Mouse (Mus musculus) midbrain, embryonic 13.5 days (tissue): ENCODE results near the gene Arntl. TPM values are rescaled to one million over a fixed set of nuclear protein-coding genes. Genes with fewer than 3 reads are reported as not detected.

ENCODE experiments used
- ATAC-seq: fragments of 200-750 bp; cut with Nextera tagmentation; 2 replicates; pipeline ENCODE4 v1.8.0; 2017; ENCODE audit warnings: mild to moderate bottlenecking, moderate TSS enrichment, moderate library complexity
- H3K27ac ChIP-seq: fragments of 300-500 bp; sonication (generic); 2 replicates; pipeline ENCODE4 v1.5.1; 2015; ENCODE audit warnings: inconsistent platforms, mild to moderate bottlenecking, moderate library complexity
- H3K27me3 ChIP-seq: fragments of 300-500 bp; sonication (generic); 2 replicates; pipeline ENCODE4 v1.6.1; 2015; ENCODE audit warnings: mild to moderate bottlenecking, inconsistent platforms
- H3K36me3 ChIP-seq: fragments of 300-500 bp; sonication (generic); 2 replicates; pipeline ENCODE4 v1.6.1; 2015; ENCODE audit warnings: mild to moderate bottlenecking, inconsistent platforms
- H3K4me1 ChIP-seq: fragments of 300-500 bp; sonication (generic); replicated peaks from 2 replicates; pipeline ENCODE4 v1.6.1; 2015; ENCODE audit warnings: inconsistent platforms
- H3K4me2 ChIP-seq: fragments of 300-500 bp; sonication (generic); replicated peaks from 2 replicates; pipeline ENCODE4 v1.6.1; 2015; ENCODE audit warnings: moderate library complexity, mild to moderate bottlenecking, inconsistent platforms
- H3K4me3 ChIP-seq: fragments of 300-500 bp; sonication (generic); replicated peaks from 2 replicates; pipeline ENCODE4 v1.5.1; 2015; ENCODE audit warnings: mild to moderate bottlenecking, inconsistent platforms
- H3K9ac ChIP-seq: fragments of 300-500 bp; sonication (generic); replicated peaks from 2 replicates; pipeline ENCODE4 v1.6.1; 2015; ENCODE audit warnings: mild to moderate bottlenecking, inconsistent platforms
- H3K9me3 ChIP-seq: fragments of 300-500 bp; sonication (generic); 2 replicates; pipeline ENCODE4 v1.6.1; 2016; ENCODE audit warnings: mild to moderate bottlenecking, inconsistent platforms
- WGBS: fragments of 180-500 bp; shearing (Covaris S2); methylation state at CpG from one replicate; pipeline ENCODE4 v1.1.7; 2015; 5-methylcytosine and 5-hydroxymethylcytosine counted together
- polyA plus RNA-seq: library from polyadenylated mRNA; unstranded; fragments of >200 nt; fragmentation: Nextera tagmentation; extraction: Ambion mirVana; gene quantifications from 2 replicates; pipeline ENCODE4 v1.2.1, GENCODE M21; 2015

The Arntl gene
- polyA plus RNA-seq, 1 experiment from 2014 or later, result 9.4 TPM

DNA sequence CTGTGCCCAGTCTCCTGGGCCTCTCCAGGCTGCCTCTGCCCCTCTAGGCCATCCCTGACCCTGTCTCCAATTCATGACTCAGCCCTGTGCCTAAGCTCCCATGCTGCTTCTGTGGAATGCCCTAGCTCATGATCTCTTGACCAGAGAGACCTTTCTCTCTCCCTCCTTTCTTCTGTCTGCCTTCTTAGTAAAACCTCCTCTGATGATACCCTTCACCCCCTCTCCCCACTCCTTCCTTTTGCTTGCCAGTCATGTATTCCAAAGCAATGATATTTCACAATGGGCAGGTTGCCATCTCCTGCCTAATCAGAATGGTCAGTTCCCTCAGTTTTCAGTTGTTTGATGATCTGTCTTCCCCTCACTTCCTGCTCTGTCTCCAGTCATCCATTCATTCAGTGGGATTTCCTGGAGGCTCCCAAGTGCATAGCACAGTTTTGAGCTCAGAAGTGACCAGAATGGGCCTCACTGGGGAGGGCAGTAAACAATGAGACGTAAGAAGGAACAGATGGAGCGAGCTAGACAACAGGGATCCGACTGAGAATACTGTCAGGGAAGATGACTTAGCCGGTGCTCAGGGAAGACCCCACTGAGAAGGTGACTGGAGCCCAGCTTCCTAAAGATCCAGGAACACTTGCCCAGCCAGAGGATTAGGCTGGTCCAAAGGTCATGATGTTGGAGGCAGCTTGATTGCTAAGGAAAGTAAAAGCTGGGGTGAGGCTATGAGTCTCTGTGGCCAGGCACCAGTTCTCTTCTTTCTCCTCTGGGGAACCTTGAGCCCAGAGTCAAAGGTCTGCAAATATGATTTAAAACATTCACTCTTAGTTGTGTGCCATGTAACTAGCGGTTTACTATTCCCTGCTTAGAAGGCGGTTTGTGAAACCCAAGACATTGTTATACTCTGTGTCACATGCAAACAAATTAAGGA lies 7.2 kb downstream of the Arntl start:
- Histone ChIP-seq H3K4me2 (no peak overlapping the region), H3K27ac (no peak overlapping the region), H3K27me3 (peaks cover 24% of the 10 kb centered on the region), H3K4me3 (no peak overlapping the region), H3K9me3 (no peaks in the 10 kb centered on the region), H3K4me1 (peaks cover 13% of the 10 kb centered on the region; the same call in 1 of the 2 replicates), H3K36me3 (no peaks in the 10 kb centered on the region), H3K9ac (no peak overlapping the region)
- WGBS, result 46% methylated on average over 6 of the region's 6 CpGs
- no peak for ATAC-seq

DNA sequence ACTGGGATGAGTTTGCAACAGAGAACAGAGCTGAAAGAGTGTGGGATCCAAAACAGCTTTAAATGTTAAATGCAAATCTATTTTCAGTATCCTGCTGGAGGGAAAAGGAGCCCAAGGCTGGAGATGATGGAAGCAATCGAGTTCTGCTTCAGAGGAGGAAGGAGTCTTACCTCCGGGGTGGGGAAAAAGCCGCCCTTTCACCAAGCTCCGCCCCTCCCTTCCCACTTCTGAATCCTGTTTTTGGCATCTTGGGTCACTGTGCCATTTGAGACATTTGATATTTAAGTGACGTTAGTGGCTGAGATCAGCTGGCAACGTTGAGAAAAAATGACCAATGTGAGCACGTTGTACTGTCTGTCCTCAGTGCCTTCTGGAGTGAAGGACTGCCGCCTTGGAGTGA lies 8.9 kb downstream of the Arntl start:
- no peak for ATAC-seq
- 69% methylated on average over 8 of the region's 8 CpGs for WGBS
- no peaks in the 10 kb centered on the region for H3K36me3 ChIP-seq

DNA sequence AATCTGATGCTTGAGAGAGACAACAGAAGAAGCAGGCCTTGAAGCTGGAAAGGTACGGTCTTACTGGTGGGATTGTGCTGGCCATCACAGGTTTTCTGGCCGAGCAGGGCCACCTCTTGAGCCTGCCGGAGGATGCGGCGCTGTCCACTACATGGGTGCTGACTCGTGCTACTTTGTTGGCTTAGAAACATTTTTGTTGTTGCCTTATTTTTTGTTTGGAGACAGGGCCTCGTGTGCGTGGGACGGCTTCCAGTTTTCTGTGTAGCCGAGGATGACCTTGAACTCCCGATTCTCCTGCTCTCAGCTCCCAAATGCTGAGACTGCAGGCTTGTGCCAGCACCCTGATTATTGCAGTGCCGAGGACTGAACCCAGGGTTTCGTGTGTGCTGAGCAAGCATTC lies 12.2 kb downstream of the Arntl start:
- Histone ChIP-seq H3K4me2 (no peak overlapping the region), H3K36me3 (no peaks in the 10 kb centered on the region), H3K27me3 (no peaks in the 10 kb centered on the region), H3K9me3 (no peaks in the 10 kb centered on the region), H3K9ac (no peak overlapping the region), H3K27ac (no peak overlapping the region), H3K4me3 (no peak overlapping the region), H3K4me1 (peaks cover 8% of the 10 kb centered on the region; the same call in 1 of the 2 replicates)
- WGBS, result 77% methylated on average over 13 of the region's 13 CpGs
- no peak for ATAC-seq

More for the DNA sequence above, 8.9 kb downstream of the Arntl start:
- Histone ChIP-seq H3K27me3 (peaks cover 8% of the 10 kb centered on the region), H3K9ac (no peak overlapping the region), H3K9me3 (no peaks in the 10 kb centered on the region), H3K4me2 (no peak overlapping the region), H3K4me3 (no peak overlapping the region), H3K4me1 (peaks cover 10% of the 10 kb centered on the region; the same call in 1 of the 2 replicates), H3K27ac (no peak overlapping the region)

DNA sequence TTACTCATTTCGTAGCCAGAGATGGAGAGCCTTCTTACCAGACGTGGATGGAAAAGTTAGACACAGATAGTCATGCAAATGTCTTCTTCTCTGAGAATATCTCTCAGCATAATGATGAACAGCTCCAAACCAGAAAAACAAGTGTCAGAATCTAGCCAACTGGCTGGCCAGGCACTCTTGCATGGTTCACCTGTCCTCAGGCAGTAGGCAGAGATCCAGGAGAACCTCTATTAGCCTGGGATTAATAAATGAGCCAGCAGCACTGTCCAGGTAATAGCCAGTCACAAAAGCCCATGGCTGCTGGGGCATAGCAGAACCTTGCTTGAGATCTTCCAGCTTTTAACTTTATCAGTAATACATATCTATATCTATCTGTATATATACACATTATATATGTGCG lies 12.6 kb downstream of the Arntl start:
- H3K36me3 ChIP-seq, result no peaks in the 10 kb centered on the region
- H3K27me3 ChIP-seq, result no peaks in the 10 kb centered on the region
- ATAC-seq, result no peak
- 85% methylated on average over 3 of the region's 3 CpGs for WGBS
- H3K9me3 ChIP-seq, result no peaks in the 10 kb centered on the region
- no peak overlapping the region for H3K4me3 ChIP-seq
- no peak overlapping the region for H3K4me2 ChIP-seq
- no peak overlapping the region for H3K9ac ChIP-seq
- peaks cover 4% of the 10 kb centered on the region; the same call in 1 of the 2 replicates for H3K4me1 ChIP-seq
- no peak overlapping the region for H3K27ac ChIP-seq

DNA sequence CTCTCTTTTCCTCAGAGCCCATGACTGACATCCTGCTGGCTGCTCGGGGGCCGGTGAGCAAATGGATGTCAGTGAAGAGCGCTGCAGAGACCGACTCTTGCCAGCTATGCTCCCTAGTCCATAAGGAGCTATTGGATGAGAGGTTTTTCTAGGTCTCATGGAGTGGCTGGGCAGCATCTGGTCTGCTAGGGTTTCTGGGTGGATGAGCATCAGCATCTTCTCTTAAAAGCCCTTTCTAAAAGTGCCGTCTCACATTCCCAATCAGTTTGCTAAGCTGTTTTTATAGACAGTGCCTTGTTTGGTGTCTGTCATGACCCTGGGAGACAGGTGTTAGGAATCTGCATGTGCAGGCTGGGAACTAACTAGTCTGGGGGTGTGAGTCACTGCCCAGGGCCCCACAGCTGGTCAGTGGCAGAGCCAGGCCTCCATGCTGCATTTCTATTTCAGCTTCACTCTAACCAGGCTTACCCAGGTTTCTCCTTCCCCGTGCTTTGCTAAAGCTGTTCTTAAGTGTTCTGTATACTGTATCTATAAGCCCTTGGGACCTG lies 13.5 kb downstream of the Arntl start:
- no peak for ATAC-seq
- 66% methylated on average over 6 of the region's 6 CpGs for WGBS
- Histone ChIP-seq H3K27ac (no peak overlapping the region), H3K4me3 (no peak overlapping the region), H3K9me3 (no peaks in the 10 kb centered on the region), H3K4me2 (no peak overlapping the region), H3K36me3 (no peaks in the 10 kb centered on the region), H3K27me3 (no peaks in the 10 kb centered on the region), H3K9ac (0 out of 2 replicates have a peak overlapping the region, but pooled peaks have one; percentile 14), H3K4me1 (no peaks in the 10 kb centered on the region; the same call in 1 of the 2 replicates)

DNA sequence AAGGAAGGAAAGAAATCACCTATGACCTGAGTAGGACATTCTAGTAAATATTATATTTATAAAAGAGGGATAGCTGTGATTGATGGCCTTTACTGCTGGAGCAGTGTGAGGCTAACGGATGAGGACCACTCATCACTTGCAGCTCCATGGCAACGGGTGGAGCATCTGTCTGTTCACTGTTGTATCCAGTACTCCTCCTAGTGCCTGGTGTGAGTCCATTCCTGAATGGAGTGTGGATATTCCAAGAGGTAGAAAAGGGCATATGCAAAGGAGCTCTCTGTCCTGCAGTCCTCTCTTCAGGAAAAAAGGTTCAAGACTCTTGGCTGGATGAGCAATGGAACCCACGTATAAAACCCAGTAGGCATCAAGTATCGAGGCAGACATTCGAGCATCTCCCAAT lies 15.6 kb downstream of the Arntl start:
- H3K9me3 ChIP-seq, result no peaks in the 10 kb centered on the region
- no peak for ATAC-seq
- no peaks in the 10 kb centered on the region for H3K36me3 ChIP-seq
- H3K4me1 ChIP-seq, result no peaks in the 10 kb centered on the region; the same call in 1 of the 2 replicates
- no peak overlapping the region for H3K4me2 ChIP-seq
- WGBS, result 74% methylated on average over 5 of the region's 5 CpGs
- H3K27ac ChIP-seq, result no peak overlapping the region
- no peaks in the 10 kb centered on the region for H3K27me3 ChIP-seq
- H3K4me3 ChIP-seq, result no peak overlapping the region
- H3K9ac ChIP-seq, result no peak overlapping the region

DNA sequence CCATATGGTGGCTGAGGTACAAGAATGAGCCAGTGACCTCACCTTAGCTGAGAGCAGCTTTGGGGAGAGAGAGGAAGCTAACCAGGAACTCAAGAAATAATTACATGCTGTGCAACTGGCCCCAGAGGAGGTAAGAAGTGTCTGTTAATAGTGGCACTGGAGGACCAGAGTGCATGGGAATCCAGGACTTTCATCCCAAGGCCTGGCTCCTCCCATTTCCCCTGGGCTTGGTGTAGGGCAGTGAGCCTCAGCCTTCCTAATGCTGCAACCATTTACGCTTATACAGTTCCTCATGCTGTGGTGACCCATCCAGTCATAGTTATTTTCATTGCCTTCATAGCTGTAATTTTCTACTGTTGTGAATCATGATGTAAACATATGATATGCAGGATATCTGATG lies 17.4 kb downstream of the Arntl start:
- Histone ChIP-seq H3K4me3 (no peak overlapping the region), H3K27ac (no peak overlapping the region), H3K27me3 (no peaks in the 10 kb centered on the region), H3K4me1 (peaks cover 4% of the 10 kb centered on the region; the same call in 1 of the 2 replicates), H3K9ac (no peak overlapping the region), H3K36me3 (no peaks in the 10 kb centered on the region), H3K9me3 (no peaks in the 10 kb centered on the region), H3K4me2 (no peak overlapping the region)
- ATAC-seq, result no peak
- WGBS, result 90% methylated on average over 1 of the region's 1 CpGs

DNA sequence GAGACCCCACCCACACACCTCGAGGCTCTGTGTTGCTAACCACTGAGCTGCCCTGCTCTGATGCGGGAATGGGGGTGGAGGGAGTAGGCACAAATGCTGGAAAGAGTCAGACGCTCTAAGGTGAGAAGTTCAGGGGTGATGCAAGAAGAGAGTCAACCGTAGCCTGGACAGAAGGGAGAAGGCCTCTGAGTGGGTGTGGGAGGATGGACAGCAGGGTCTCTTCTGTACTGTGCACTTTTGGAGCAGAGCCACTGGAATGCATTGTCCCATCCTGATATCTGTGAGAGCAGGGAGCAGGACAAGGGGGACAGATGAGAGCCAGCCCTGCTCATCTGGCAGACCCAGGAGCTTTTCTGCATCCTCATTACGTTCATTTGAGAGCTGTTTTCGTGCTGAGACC lies 21.2 kb downstream of the Arntl start:
- 76% methylated on average over 6 of the region's 6 CpGs for WGBS
- Histone ChIP-seq H3K4me3 (no peak overlapping the region), H3K9ac (no peak overlapping the region), H3K4me1 (0 out of 2 replicates have a peak, but pooled peaks cover 4% of the 10 kb centered on the region), H3K4me2 (no peak overlapping the region), H3K27ac (no peak overlapping the region), H3K36me3 (no peaks in the 10 kb centered on the region), H3K9me3 (no peaks in the 10 kb centered on the region), H3K27me3 (no peaks in the 10 kb centered on the region)
- ATAC-seq, result no peak

DNA sequence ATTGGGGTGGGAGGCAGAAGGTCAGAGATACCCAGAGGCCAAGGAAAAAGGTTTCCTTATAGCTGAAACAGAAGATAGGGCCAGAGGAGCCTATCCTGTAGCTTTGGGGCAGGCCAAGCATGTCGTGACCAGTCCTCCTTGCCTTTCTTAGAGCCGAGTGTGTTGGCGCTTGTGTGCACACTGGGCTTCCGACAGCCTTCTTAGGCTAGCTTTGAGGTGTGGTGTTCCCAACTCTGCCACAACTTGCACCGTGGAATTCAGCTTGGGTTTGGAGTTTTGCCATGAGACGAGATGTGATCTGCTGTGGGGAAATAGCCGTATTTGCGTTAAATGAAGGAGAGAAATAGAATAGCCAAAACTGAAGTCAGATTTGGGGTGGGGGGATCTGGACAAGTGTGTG lies 28.9 kb downstream of the Arntl start:
- 98% methylated on average over 8 of the region's 8 CpGs for WGBS
- Histone ChIP-seq H3K4me2 (no peak overlapping the region), H3K9me3 (no peaks in the 10 kb centered on the region), H3K36me3 (no peaks in the 10 kb centered on the region), H3K4me1 (no peaks in the 10 kb centered on the region), H3K4me3 (no peak overlapping the region), H3K27me3 (no peaks in the 10 kb centered on the region), H3K9ac (no peak overlapping the region), H3K27ac (no peak overlapping the region)
- no peak for ATAC-seq

DNA sequence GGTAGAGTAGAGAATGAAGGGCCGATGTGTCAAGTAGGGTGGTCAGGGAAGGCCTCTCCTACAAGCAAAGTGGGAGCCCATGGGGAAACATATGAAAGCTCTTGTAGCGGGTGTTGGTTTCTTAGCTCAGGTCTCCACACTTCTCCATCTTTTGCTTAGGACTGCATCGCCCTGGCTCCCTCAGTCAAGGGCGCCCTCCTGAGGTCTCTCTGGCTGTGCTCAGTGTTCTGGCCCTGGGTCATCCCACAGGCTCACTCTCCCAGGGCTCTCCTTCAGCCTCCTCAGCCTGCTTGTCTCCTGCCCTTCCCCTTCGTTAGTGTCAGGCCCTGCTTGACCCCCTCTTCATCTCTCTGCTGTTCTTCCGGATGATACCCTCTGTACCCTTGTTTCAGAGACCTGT lies 31.1 kb downstream of the Arntl start:
- ATAC-seq, result no peak
- H3K9me3 ChIP-seq, result no peaks in the 10 kb centered on the region
- H3K4me2 ChIP-seq, result no peak overlapping the region
- H3K4me1 ChIP-seq, result peaks cover 9% of the 10 kb centered on the region
- no peak overlapping the region for H3K4me3 ChIP-seq
- H3K27ac ChIP-seq, result no peak overlapping the region
- no peak overlapping the region for H3K9ac ChIP-seq
- no peaks in the 10 kb centered on the region for H3K27me3 ChIP-seq
- 73% methylated on average over 6 of the region's 6 CpGs for WGBS
- H3K36me3 ChIP-seq, result no peaks in the 10 kb centered on the region

DNA sequence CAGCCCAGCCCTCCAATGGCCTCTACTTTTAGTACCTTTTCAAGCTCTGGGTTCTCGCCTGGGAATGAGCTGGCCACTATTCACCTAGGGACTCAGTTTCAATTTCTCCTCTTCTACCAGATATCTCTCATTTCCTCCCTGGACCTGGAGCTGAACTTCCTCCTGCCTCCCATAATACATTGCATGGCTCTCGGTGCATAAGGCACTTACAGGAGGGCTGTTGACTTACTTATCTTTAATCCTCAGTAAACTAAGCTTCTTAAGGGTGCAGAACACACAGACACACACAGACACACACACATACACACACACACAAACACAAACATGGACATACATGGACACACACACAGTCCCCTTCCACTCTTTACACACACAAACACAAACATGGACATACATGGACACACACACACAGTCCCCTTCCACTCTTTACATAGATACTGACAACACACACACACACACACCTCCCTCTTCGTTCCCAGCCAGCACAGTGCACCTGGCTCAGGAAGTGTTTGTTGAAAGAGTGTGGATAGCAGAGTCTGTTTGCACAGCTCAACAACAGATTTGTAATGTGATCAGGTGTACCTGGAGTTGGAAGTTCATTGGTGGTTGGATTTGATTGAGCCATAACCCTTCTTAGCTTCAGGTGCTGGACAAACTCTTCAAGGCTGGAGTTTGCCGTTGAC lies 32.3 kb downstream of the Arntl start:
- no peak overlapping the region for H3K4me3 ChIP-seq
- WGBS, result 82% methylated on average over 4 of the region's 4 CpGs
- no peaks in the 10 kb centered on the region for H3K27me3 ChIP-seq
- no peaks in the 10 kb centered on the region for H3K9me3 ChIP-seq
- H3K9ac ChIP-seq, result no peak overlapping the region
- H3K4me2 ChIP-seq, result no peak overlapping the region
- ATAC-seq, result no peak
- H3K27ac ChIP-seq, result no peak overlapping the region
- no peaks in the 10 kb centered on the region for H3K36me3 ChIP-seq
- peaks cover 9% of the 10 kb centered on the region for H3K4me1 ChIP-seq

DNA sequence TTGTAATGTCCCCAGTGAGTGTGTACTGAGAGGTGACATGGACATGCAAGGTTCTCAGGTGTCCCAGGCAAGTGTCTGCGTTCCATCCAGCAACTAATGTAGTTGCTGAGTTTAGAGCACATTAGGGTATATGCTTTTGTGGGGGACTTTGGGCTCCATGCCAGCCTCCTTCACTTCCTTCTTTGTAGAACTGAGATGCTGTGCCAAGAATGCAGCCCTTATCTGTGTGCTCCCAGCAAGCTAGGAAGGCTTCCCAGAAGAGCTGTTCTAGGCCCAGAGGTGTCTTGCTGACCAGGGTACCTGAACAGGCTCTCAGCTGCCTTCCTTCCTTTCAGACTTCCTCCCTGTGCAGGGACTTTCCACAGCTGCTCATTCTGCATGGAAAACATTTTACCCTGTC lies 33.2 kb downstream of the Arntl start:
- WGBS, result 79% methylated on average over 1 of the region's 1 CpGs
- H3K4me2 ChIP-seq, result no peak overlapping the region
- no peak for ATAC-seq

More for the DNA sequence above, 33.2 kb downstream of the Arntl start:
- no peak overlapping the region for H3K9ac ChIP-seq
- no peaks in the 10 kb centered on the region for H3K9me3 ChIP-seq
- H3K27me3 ChIP-seq, result no peaks in the 10 kb centered on the region
- no peak overlapping the region for H3K4me3 ChIP-seq
- peaks cover 9% of the 10 kb centered on the region for H3K4me1 ChIP-seq
- H3K36me3 ChIP-seq, result no peaks in the 10 kb centered on the region
- H3K27ac ChIP-seq, result no peak overlapping the region
